Mouse (Mus musculus) A20 (cell line): ENCODE measurements around the gene Gm45140.
A peak's percentile ranks its signal among the peaks of the same experiment; 100 is the strongest.
"Not testable (repeated sequence)": the region's sequence is repeated elsewhere in the genome, so short reads cannot be mapped to it uniquely, and the experiment has no call there.

Source experiments
- DNase-seq: peaks from one replicate; pipeline ENCODE4 v3.0.0-alpha.2; 2011; ENCODE audit warnings: low read depth, low spot score

Gm45140 gene

DNA sequence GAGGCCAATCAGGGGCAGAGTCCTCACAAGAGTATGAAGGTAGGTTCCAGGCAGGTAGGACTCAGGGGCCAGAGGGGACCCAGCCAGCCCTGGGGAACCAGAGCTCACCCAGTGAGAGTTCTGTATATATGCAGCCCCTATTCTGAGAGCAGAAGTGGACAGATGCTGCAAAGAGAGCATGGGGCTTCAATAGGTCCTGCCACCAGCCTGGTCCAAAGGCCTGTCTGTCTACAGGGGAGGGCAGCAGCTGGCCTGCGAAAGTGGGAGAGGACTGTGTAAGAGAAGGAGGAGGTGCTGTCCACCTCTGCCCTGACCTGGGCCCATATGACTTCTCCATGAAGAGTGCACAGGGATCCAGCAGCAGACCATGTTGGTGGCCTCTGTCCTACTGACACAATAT lies 58.9 kb downstream of the Gm45140 start:
- DNase-seq, result no peak

DNA sequence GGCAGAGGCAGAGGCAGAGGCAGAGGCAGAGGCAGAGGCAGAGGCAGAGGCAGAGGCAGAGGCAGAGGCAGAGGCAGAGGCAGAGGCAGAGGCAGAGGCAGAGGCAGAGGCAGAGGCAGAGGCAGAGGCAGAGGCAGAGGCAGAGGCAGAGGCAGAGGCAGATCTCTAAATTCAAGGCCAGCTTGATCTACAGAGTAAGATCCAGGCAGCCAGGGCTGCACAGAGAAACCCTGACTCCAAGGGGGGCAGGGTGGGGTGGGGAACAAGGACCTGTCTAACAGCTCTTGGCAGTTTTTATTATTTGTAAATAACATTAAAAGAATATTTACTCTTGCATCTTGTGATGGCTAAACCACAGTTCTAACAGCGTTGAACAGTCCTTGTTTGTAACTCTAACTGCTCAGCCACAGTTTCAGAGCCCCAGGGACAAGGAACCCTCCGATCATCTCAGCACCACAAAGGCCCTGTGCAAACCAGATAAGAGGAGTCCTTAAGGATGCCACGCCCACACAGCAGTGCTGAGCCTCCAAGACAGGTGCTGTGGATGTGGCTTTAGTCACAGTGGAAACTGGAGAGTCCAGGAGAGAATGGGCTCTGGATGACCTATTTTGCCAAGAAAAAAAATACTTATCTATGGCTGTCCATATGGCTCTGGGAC lies 59.9 kb downstream of the Gm45140 start:
- no peak for DNase-seq

DNA sequence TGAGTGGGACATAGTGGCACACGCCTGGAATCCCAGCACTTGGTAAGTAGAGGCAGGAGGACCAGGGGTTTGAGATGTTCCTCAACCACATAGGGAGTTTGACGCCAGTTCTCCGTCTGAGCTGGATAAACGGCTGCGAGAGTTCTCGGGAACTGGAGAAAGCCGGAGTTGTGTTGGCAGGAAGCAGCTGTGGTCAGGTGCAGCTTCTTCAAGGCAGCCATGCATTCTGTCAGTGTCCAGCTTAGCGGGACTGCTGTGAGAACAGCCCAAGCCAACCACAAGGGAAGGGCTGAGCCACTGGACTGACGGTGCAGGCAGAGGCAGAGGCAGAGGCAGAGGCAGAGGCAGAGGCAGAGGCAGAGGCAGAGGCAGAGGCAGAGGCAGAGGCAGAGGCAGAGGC lies 60.7 kb downstream of the Gm45140 start:
- no peak for DNase-seq

DNA sequence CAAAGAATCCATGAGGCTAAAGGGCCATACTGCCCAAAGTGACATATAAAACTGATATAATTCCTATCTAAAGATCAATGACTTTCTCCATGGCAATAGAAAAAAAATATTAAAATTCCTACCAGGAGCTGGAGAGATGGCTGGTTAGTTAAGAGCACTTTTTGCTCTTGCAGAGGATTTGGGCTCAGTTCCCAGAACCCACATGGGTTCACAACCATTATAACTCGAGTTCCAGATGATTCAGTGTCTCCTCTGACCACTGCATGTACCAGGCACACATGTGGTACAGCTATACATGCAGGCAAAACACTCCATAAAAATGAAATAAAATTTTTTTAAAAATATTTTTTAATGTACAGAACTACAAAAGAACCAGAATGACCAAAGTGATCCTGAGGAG lies 61.1 kb downstream of the Gm45140 start:
- DNase-seq, result no peak

DNA sequence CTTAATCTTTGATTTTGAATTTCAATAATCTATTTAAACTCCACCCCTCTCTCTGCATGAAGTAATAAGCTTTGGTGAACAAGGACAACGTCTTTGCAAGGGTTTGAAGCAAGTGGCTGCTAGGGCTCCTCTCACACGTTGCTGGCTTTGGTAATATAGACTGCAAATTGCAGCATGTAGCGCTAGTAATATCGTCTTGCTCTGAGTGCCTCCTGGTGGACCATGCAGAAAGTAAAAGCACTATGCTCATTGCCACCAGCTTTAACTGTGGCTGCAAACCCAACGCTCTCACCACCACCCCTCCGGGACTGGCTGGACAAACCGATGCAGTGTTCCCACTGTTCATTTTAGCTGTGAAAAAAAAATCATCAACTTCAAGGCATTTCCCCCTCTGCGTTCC lies 65.0 kb downstream of the Gm45140 start:
- peak; percentile 13 for DNase-seq

DNA sequence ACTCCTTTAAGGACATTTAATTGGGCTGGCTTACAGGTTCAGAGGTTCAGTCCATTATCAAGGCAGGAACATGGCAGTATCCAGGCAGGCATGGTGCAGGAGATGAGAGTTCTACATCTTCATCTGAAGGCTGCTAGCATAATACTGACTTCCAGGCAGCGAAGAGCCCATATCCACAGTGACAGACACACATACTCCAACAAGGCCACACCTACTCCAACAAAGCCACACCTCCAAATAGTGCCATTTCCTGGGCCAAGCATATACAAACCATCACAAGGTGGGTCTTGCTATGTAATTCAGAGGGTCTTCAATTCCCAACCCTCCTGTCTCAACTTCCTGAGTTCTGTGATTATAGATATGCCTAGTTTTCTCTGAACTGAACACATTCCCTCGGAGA lies 71.3 kb downstream of the Gm45140 start:
- not testable (repeated sequence) for DNase-seq

DNA sequence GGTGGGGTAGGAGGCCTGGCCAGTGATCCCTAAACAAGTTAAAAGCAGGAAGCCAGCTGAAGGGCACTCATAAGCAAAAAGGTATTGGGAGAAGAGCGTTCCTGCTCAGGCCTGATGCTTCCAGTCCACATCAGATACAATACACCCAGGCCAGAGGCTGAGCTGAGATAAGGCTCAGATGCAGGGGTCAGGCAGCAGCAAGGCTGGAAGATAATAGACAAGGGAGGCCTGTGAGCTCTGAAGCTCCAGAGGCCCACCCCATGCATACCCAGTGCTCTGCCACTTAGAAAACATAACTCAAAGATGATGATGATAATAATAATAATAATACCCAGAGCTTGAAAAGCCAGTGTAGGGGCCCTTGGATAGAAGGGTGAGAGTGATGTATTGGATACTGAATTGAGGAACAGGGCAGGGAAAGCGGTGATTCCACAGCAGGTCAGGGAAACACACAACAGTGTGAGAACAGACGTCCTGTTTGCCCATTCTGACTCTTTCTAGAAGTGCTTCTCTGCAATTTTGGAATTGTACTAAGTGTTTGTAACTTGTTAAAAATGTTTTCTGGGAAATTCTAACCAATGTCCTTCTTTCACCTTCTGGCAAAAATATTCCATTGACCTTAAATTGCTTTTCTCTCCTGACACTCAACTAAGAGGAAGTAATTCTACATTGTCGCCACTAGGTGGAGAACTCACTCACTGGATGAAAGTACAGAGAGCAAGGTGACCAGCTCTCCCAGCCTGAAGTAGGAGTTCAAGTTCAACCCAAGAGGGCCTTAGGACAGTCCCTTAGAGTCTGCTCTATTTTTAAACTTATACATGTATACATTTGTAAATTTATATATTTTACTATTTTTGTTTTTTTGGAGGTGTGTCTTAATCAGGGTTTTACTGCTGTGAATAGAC lies 72.0 kb downstream of the Gm45140 start:
- DNase-seq, result peak; percentile 57

DNA sequence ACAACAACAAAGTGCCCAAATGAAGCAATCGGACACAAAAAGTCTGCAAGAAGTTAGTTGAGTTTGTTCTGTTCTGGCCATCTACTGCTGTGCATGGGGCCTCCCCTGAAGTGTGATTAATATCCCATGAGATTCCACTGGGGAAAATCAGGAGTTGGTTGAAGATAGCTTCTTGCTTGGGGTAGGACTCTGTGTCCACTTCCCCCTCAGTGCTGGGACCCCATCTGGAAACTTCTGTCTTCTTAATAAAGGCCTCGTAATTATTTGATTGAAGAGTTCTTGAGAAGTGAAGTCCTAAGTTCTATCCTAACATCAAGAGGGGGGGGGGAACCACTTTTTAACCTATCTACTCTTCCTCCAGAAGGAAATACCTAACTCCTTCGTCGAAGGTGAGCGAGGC lies 73.4 kb downstream of the Gm45140 start:
- no peak for DNase-seq

DNA sequence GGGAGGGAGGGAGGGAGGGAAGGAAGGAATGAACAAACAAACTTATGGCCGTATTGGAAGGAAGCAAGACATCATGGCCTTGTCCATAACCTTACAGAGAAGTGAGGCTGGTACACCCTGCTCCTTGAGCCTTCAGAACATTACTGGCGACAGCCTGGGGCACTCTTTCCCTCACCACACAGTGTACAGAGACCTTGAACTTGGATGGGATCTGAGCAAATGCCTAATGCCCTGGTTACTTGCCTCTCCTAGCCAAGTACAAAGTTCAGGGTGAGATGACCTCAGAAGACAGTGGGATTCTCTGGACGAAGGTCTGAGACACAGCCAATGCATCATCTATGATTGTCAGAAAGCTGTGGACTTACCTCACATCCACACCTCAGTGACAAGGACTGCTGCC lies 75.7 kb downstream of the Gm45140 start:
- DNase-seq, result no peak

DNA sequence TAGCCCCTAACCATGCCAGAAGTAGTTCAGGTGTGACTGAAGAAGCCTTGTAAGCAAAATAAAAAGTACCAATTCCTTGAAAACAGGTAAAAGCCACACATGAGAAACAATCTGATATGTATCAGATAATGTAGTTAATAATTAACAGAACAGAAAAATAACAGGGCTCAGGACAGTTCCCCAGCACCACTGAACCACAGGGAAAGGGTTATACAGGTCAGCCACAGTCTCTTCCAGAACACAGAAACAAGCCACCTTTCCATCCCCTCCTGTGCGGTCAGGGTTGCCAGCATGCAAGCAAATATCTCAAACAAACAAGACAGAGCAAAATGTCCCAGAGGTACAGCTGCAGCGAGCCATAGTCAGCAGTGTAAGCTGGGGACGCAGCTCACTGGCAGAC lies 76.2 kb downstream of the Gm45140 start:
- DNase-seq, result no peak

DNA sequence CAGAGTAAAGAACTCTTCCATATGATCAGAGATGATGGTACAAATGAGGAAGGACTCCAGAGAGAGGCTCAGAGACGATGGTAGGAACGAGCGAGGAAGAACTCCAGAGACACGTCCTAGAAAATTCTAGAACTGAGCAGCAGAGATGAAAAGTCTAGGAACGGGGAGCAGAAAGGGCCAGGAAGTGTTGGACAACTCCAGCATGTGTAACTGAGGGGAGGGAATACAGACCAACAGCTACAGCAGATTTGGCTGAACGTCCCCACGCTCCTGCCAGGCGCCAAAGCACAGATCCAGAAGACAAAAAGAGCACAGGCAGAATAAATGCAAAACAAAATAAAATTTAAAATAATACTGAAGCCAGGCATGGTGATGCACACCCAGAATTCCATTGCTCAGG lies 78.7 kb downstream of the Gm45140 start:
- DNase-seq, result no peak

DNA sequence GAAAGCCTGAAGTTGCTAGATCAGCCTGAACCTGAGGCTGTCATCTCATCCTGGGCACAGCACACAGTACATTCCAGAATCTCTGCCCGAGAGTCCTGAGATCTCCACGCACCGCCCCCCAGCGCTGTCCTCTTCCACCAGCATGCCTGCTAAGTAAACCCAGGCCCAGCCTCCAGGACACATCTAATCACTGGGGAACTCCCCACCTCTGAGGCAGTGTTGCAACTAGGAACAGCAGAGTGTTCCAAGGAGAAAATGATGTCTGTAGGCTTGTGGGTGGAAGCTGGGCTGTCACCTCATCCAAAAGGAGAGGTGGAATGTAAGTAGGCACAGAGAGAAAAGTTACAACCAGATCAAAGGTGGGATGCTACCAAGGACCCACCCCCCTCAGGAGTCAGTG lies 80.4 kb downstream of the Gm45140 start:
- no peak for DNase-seq

DNA sequence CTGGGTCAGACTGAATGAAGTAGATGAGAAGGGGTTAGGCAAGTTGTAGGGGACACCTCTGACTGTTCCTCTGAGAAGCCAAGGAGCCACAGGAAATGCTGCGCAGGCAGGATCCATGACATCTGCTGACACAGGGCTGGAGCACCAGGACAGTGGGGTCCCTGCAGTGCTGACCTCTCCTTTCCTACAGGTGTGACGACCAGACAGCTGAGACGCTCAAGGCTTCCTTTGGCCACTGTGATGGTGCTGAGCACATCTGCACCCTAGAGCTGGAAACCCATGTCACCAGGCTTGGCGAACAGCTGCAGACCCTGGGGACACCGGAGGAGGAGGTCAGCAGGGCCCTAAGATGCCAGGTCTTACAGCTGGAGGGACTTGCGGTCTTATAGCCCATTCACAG lies 84.0 kb downstream of the Gm45140 start:
- no peak for DNase-seq

DNA sequence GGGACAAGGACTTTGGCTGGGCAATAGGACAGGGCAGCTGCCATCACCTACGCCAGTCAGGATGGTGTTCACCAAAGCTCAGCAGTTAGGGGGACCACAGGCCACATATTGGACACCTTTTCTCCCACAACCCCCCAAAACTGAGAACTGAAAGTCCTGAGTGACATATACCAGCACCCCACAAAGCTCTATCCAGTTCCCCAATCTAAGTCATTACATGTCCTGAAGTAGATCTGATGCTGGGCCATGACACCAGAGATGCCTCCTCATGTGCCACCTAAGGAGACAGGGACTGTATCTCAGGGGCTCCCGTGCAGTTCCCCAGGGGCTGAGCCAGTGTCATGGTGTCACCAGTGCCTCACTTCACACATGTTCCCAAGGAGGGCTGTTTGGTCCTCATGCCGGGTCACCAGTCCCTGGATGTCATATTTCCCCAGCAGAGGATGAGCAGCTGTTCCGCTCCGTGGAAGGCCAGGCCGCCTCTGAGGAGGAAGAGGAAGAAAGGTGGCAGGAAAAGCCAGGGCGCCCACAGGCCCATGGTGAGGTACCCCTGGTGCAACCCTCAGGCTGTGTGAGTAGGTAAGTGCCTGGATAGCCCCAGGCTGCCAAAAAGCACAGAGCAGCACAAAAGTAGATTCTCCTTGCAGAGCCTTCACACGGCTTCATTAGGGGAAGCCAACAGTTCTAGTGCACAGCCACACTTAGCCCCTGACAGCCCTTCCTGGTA lies 85.2 kb downstream of the Gm45140 start:
- peak; percentile 66 for DNase-seq

DNA sequence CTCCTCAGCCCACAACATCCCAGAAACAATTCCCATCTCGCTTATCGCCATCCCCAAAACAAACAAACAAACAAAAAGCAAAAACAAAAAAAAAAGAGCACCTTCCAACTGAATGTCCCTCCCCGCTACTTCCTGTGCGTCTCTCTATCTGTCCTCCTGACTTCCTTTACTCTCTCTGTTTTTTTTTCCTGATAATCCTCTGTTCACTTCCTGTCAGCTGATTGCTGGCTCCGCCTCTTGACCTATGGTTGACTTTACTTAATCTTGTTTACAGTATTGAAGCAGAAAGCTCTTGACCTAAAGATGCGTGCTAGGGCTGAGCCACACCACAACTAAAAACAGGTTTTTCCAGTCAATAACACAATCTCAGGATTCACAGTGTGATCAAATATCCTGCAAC lies 87.1 kb downstream of the Gm45140 start:
- DNase-seq, result peak; percentile 32

DNA sequence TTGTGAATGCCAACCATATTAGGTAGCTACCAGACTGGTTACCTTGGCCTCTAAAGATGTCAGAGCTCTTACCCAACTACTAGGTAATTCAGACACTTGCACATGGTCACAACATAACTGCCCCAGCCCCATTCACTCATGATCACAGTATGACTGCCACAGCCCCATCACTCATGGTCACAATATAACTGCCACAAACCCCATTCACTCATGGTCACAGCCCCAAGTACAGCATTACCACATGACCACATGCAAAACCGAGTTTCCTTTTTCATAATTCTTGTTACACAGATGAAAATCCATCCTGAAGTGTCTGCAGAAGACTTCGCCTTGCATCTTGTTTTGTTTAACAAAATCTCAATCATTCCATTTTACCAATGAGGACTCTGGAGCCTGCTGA lies 87.5 kb downstream of the Gm45140 start:
- DNase-seq, result peak; percentile 24

DNA sequence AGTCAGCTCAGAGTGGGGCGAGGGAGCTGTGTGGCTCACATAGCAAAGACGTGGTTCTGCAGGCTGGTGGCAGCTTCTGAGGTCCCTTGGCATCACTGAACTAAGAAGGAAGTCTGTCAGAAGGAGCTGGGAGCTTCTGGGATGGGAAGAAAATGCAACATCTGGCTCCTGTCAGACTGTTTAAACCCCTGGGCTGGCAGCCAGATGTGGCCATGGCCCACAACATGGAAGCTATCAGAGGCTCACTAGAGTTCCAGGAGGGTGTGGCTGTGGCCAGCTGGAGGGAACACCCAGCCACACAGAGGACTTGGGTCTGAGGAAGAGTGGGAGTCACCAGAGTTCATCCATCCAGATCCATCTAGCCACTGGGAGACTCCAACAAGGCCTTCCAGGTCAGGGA lies 88.7 kb downstream of the Gm45140 start:
- no peak for DNase-seq

DNA sequence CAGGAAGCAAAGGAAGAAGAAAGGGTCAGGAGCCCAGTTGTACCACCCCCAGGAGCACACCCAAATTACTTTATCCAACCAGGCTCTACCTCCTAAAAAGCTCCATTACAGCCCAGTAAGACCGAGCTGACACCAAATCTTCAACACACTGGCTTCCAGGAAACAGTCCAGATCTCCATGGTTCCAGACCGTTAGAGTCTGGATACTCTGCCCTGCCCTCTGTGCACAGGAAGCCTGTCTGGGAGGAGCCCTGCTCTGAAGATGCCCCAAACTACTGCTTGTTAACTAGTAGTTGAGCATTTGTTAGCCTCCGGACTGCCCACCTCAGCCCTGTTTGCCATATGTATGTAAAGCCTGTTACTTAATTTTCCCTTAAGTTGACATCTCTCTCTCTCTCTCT lies 89.5 kb downstream of the Gm45140 start:
- no peak for DNase-seq

DNA sequence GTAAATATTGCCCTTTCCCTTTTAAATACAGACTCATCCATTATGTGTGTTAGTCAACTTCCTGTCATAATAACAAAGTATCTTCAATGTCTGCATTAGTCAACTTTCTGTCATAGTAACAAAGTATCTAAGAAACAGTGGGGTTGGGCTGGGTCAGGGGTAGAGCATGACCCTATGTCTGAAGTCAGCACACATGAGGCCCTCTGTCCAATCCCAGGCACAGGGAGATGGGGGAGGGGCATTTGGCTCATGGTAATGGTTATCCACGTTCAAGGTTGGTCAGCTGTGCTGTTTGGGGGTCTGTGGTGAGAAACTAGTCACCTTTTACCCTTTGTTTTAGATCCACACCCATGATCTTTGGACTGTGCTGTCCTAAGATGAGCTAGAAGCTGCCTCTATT lies 90.3 kb downstream of the Gm45140 start:
- no peak for DNase-seq

DNA sequence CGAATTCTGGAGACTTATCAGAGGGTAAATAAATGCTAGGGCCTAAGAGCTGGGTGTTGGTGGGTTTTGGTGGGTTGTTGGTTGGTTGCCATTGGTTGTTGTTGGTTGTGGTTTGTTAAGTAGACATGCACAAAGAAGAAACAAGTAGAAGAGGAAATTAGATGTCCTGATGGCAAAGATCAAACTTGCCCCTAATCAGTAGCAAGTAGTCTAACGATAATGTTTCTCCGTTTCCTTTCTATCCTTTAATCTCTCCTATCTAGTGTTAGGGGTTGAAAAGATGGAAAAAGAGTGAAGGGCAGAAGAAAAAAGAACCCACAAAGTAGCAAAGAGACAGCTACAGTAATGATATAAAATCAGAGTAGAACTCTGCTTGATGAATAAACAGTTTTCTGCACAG lies 91.0 kb downstream of the Gm45140 start:
- no peak for DNase-seq

DNA sequence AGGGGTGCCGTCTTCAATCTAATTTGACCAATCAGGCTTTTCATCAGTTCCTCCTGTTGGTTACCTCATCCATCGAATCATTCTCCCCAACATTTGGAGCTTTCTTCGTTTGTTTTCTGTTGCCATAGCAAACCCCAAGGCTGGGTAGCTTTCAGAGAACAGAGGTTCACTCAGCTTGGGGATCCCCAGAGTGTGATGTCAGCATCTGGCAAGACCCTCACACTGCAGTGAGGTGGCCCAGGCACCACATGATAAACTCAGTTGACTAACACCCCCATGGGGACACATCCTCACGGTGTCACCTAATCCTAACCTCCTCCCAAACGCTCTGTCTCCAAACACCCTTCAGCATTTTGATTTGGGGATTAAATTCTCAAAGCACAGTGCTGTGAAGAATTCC lies 92.3 kb downstream of the Gm45140 start:
- DNase-seq, result no peak

DNA sequence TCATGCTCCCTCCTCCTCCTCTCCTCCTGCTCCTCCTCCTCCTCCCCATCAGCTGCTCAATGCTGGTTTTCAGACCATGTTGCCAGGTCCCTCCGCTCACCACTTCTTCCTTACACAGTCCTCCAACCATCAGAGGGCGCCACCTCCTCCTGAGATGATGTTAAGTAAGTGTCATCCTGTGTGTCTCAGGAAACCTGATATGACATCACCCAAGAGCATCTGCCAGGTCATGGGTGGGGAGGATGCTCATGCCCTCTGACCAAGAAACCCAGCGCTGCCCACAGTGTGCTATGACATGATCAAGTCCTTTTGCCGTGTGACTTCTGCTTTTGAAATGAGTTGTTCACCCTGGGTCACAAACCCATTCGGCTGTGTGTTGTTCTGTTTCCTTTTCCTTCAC lies 92.8 kb downstream of the Gm45140 start:
- peak; percentile 86 for DNase-seq

DNA sequence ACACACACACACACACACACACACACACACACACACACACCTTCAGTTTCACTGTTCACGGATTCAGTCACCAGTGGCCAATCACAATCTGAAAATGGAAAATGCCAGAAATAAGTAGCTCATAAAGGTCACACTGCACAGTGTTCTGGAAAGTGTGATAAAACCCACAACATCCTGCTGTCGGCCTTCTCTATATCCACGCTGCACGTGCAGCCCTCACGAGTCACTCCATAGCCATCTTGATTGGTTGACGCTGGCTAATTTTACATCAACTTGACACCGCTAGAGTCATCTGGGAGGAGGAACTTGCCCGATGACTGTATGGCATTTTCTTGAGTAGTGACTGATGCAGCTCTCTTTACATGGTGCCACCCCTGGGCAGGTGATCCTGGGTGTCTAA lies 93.6 kb downstream of the Gm45140 start:
- no peak for DNase-seq
